In the genomic region with DNA sequence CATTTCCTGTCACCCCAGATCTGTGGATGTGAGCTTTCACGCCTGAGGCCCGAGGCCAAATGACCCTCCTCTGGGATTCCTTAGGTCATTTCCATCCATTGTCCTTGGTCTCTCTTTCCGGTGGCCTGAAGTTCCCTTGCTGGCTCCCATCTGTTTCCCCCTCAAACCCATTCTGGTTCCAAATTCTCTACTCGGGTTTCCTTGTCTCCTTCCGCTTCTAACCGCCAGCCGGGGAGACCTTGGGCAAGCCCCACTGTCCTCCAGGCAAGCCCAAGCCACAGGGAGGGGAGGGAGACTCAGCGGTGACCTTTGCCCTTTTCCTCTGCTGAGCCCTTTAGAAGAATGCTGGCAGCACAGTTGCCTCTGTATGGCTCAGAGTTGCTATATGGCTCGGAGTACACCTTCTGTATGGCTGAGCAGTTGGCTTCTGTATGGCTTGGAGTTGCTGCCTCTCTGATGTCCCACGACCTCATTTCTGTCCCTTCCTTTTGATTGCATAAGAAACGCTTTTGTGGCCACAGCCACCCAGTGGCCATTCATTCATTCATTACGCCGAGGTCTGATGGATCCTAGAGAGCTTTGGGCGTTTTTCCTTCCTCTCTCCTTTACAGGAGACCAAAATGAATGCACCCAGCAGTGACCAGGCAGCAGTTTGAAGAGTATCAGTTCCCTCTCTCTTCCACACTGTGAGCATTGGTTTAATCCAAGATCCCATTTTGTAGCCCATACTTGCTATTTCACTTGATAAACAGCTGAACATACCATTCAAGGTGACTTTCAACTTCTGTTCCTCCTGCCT, we compare ENCODE assay signal across 10 mouse cellular contexts. TPM values are rescaled to one million over a fixed set of nuclear protein-coding genes. Genes with fewer than 3 reads are reported as not detected.
DNase-seq lines count a peak whose midpoint lies in the region; ATAC-seq lines count a peak whose summit lies in the region.
"Had no signal": no experiment of that assay in that cellular context is flagged by ENCODE, and none has a peak within 500 bp of the region (broad histone marks: within the 10 kb centered on the region; RNA-seq: fewer than 3 reads in every experiment).

No protein-coding gene starts in this region.

- no peaks in the 10 kb centered on the region for H3K36me3 ChIP-seq in heart, embryonic 12.5 days
- H3K36me3 ChIP-seq in midbrain, embryonic 14.5 days (ENCODE audit: control insufficient read depth, insufficient read depth, low read length), result no peaks in the 10 kb centered on the region
- H3K36me3 ChIP-seq: limb, embryonic 15.5 days had no signal

- peak; percentile 99 for DNase-seq in heart, adult 11 months
- peak; percentile 78 for DNase-seq in heart, adult 8-10 months (ENCODE audit: low spot score)
- peak; percentile 78 to 89 for DNase-seq in kidney, postnatal 25 days
- no peak for DNase-seq in layer of hippocampus, postnatal 25 days (ENCODE audit: extremely low spot score in 1 of 2, low spot score in 1 of 2)
- no peak for DNase-seq in gastrocnemius, adult 18-20 months (ENCODE audit: low spot score)
- no peak for DNase-seq in midbrain, embryonic 14.5 days
- DNase-seq: cerebellum, adult 2 months had no signal

- H3K4me3 ChIP-seq in heart, embryonic 12.5 days, result no peak overlapping the region
- no peak overlapping the region for H3K4me3 ChIP-seq in midbrain, embryonic 14.5 days (replicated peaks; ENCODE audit: low read depth, low read length)
- H3K4me3 ChIP-seq: limb, embryonic 15.5 days had no signal

- ATAC-seq in heart, embryonic 12.5 days (ENCODE audit: insufficient number of reproducible peaks, low FRiP score), result no peak
- peak; percentile 75 for ATAC-seq in monocyte, adult 5-6 weeks (replicated peaks; ENCODE audit: insufficient number of reproducible peaks, low FRiP score, low TSS enrichment, poor library complexity, severe bottlenecking)
- no peak for ATAC-seq in midbrain, embryonic 14.5 days (ENCODE audit: low FRiP score, low TSS enrichment)

- H3K9ac ChIP-seq in heart, embryonic 12.5 days, result no peak overlapping the region
- H3K9ac ChIP-seq in midbrain, embryonic 14.5 days (replicated peaks; ENCODE audit: low read length), result no peak overlapping the region
- H3K9ac ChIP-seq: limb, embryonic 15.5 days had no signal

- H3K27me3 ChIP-seq in heart, embryonic 12.5 days (replicated peaks), result no peaks in the 10 kb centered on the region
- no peaks in the 10 kb centered on the region for H3K27me3 ChIP-seq in midbrain, embryonic 14.5 days (ENCODE audit: control insufficient read depth, insufficient read depth, low read length)
- H3K27me3 ChIP-seq: limb, embryonic 15.5 days had no signal

- peaks cover 17% of the 10 kb centered on the region; the same call in 1 of the 2 replicates for H3K4me1 ChIP-seq in heart, embryonic 12.5 days (replicated peaks)
- H3K4me1 ChIP-seq in midbrain, embryonic 14.5 days (ENCODE audit: control insufficient read depth, insufficient read depth, low read length), result no peaks in the 10 kb centered on the region

- no peak overlapping the region for H3K27ac ChIP-seq in heart, embryonic 12.5 days (ENCODE audit: poor library complexity, severe bottlenecking)
- no peak overlapping the region for H3K27ac ChIP-seq in midbrain, embryonic 14.5 days (replicated peaks; ENCODE audit: low read depth, low read length)
- H3K27ac ChIP-seq: limb, embryonic 15.5 days had no signal

- 49% methylated on average over 14 of the region's 14 CpGs for WGBS in heart, embryonic 12.5 days
- WGBS in midbrain, embryonic 14.5 days, result 30% methylated on average over 14 of the region's 14 CpGs

- H3K9me3 ChIP-seq in heart, embryonic 12.5 days (replicated peaks), result no peaks in the 10 kb centered on the region
- no peaks in the 10 kb centered on the region for H3K9me3 ChIP-seq in midbrain, embryonic 14.5 days (ENCODE audit: control insufficient read depth, low read length)
- H3K9me3 ChIP-seq: limb, embryonic 15.5 days had no signal

- no peak overlapping the region for H3K4me2 ChIP-seq in heart, embryonic 12.5 days
- H3K4me2 ChIP-seq in midbrain, embryonic 14.5 days (ENCODE audit: low read length), result no peak overlapping the region
- H3K4me2 ChIP-seq: limb, embryonic 15.5 days had no signal

RNA-seq across cellular contexts. Expression of a gene that starts 11.5 kb away (rescaled TPM):
- 16.5 and 17.8 TPM in 2 replicates for polyA plus RNA-seq in heart, embryonic 12.5 days (2016; fragmentation: Nextera tagmentation; extraction: Ambion mirVana)
- total RNA-seq in heart, adult 8-10 months (2022), result 10 to 100 TPM; 12.1 to 15.3 (median 13.0) TPM
- total RNA-seq in monocyte, adult 5-6 weeks (2017), result 32.2 to 42.1 TPM (median 33.3 TPM) in 3 replicates
- total RNA-seq in layer of hippocampus, postnatal 25 days (2021), result 1 to 10 TPM; 2.7 to 3.7 TPM
- 1 to 10 TPM; 3.9 to 5.6 TPM for total RNA-seq in gastrocnemius, adult 18-20 months (2021)
- polyA plus RNA-seq in midbrain, embryonic 14.5 days (2014; fragmentation: Nextera tagmentation; extraction: Ambion mirVana), result 0.69 and 1.9 TPM in 2 replicates

Comparison
In these comparisons a context has a peak if more than half of its experiments do, and no peak if none do; other contexts are left out.
1. DNase-seq: peak in heart, adult 11 months (single experiment), heart, adult 8-10 months (single experiment) and kidney, postnatal 25 days (2 of 2); none in layer of hippocampus, postnatal 25 days (0 of 2), gastrocnemius, adult 18-20 months (single experiment) and midbrain, embryonic 14.5 days (single experiment).